Mouse (Mus musculus): Measurements from ENCODE around the gene Gm14410.
A peak's percentile ranks its signal among the peaks of the same experiment; 100 is the strongest.
"Not testable (repeated sequence)": the region's sequence is repeated elsewhere in the genome, so short reads cannot be mapped to it uniquely, and the experiment has no call there.

Gene Gm14410

DNA sequence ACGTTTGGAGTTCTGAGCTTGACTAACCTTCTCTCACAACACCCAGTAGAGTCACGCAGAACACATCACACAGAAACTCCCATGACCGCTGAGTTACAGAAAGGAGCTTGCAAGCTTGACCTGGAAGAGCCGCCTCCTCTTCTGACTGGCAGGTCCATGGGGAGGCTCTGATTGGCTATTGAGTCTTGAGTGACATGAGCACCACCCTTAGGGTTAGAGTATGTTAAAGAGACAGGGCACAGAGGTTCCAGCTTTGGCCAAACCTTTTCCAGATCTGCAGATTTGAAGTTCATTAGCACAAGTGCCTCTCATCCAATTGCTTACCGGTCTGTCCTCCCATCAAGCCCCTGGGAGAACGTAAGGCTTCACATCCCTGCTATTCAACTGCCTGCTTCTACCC lies at the start of gene Gm14410:
Gene Gm14410 (minus strand): TSS at position 81 of the 400 bp plus-strand sequence.
- peak; percentile 95 for DNase-seq

DNA sequence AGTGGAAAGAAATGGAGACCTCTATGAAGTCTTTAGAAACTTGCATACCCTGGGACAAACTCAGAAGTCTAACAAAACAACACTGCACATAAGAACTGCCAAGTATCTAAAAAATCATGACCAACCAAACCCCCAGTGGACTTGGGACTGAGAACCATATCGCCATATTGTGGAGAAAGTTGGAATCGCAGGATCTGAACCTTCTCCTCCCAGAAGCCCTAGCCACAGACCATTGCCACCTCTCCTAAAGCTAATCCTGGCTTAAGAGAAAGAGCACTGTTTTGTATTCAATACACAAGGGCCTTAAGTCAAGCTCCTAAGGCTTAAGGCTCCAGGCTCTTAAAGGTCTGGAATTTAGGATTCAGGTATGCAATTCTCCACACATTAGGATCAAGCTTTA lies 41.2 kb upstream of the Gm14410 start:
- DNase-seq: not testable (repeated sequence)

DNA sequence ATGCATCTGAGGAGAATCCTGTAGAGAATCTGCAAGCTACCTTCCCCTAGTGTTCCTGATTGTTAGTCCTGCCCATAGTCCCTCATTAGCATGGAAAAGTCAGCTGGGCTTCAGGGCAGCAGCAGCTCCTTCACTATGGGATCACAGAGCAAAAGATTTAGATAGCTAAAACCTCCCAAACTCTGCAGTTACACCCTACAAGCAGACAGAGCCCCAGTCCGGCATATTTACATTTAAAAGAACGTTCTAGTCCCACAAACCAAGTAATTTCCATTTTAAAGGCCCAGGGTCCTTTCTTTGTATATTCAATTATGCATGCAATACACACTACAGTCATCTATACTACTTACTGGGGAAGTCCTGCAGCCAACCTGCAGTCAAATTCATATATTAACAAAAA lies 24.2 kb upstream of the Gm14410 start:
- DNase-seq: not testable (repeated sequence)

DNA sequence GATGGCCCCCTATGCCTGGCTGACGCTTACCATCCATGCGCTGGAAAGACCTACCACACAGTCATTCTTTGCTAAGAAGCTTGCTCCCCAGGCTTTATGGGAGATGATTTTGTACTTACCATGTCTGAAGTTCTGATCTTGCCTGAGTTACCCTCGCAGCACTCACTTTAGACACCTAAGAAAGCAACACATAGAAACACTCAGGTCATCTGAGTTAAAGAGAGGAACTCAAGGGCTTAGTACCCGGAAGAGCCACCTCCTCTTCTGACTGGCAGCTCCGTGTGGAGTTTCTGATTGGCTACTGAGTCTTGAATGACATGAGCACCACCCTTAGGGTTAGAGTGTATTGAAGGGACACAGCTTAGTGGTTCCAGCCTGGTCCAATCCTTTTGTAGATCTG lies 33.5 kb downstream of the Gm14410 start:
- DNase-seq: not testable (repeated sequence)
